Mouse (Mus musculus) forebrain, postnatal 0 days (tissue): ENCODE data around the gene Slc29a2. TPM values are rescaled to one million over a fixed set of nuclear protein-coding genes. Genes with fewer than 3 reads are reported as not detected.

ENCODE experiments used
- ATAC-seq: fragments of 200-750 bp; cut with Nextera tagmentation; 2 replicates; pipeline ENCODE4 v1.8.0; 2017; ENCODE audit warnings: mild to moderate bottlenecking, moderate library complexity
- DNase-seq: peaks from one replicate; pipeline ENCODE4 v3.0.0-alpha.2; 2015
- H3K27ac ChIP-seq: fragments of 300-500 bp; sonication (generic); 2 replicates; pipeline ENCODE4 v1.5.1; 2014; ENCODE audit warnings: low read depth, mild to moderate bottlenecking, antibody characterized with exemption, low read length, moderate library complexity, mixed read lengths
- H3K27me3 ChIP-seq: fragments of 300-500 bp; sonication (generic); 2 replicates; pipeline ENCODE4 v1.6.1; 2014; ENCODE audit warnings: mild to moderate bottlenecking, low read length, mixed read lengths; ENCODE audit not compliant: insufficient read depth
- H3K36me3 ChIP-seq: fragments of 300-500 bp; sonication (generic); 2 replicates; pipeline ENCODE4 v1.6.1; 2014; ENCODE audit warnings: mild to moderate bottlenecking, moderate library complexity; ENCODE audit not compliant: insufficient read depth
- H3K4me1 ChIP-seq: fragments of 300-500 bp; sonication (generic); 2 replicates; pipeline ENCODE4 v1.6.1; 2014; ENCODE audit warnings: antibody characterized with exemption; ENCODE audit not compliant: insufficient read depth
- H3K4me2 ChIP-seq: fragments of 300-500 bp; sonication (generic); 2 replicates; pipeline ENCODE4 v1.6.1; 2014; ENCODE audit warnings: low read depth, mild to moderate bottlenecking, moderate library complexity
- H3K4me3 ChIP-seq: fragments of 300-500 bp; sonication (generic); 2 replicates; pipeline ENCODE4 v1.5.1; 2014; ENCODE audit warnings: low read depth, low read length, mixed read lengths
- H3K9ac ChIP-seq: fragments of 300-500 bp; sonication (generic); 2 replicates; pipeline ENCODE4 v1.6.1; 2014; ENCODE audit warnings: mild to moderate bottlenecking
- H3K9me3 ChIP-seq: fragments of 300-500 bp; sonication (generic); 2 replicates; pipeline ENCODE4 v1.6.1; 2016; ENCODE audit warnings: low read length
- CTCF ChIP-seq: sonication (generic); IDR thresholded peaks from 2 replicates; pipeline ENCODE4 v1.5.1; 2016; ENCODE audit warnings: antibody characterized with exemption, control low read depth, low read depth
- WGBS: fragments of 180-500 bp; shearing (Covaris S2); extraction: QIAGEN DNeasy Blood & Tissue Kit; methylation state at CpG from one replicate; pipeline ENCODE4 v1.1.7; 2014; 5-methylcytosine and 5-hydroxymethylcytosine counted together
- polyA plus RNA-seq: library from polyadenylated mRNA; unstranded; fragments of >200 nt; fragmentation: Nextera tagmentation; extraction: Ambion mirVana; gene quantifications from 2 replicates; pipeline ENCODE4 v1.2.1, GENCODE M21; 2015
- total RNA-seq: library from RNA; depleted of rRNA; stranded (reverse); fragments of >200 nt; gene quantifications from 2 replicates; pipeline ENCODE4 v1.2.3, GENCODE M21; 2014

Gene Slc29a2
- total and polyA plus RNA-seq, 2 experiments from 2014 or later: 14.2 to 17.1 TPM

DNA sequence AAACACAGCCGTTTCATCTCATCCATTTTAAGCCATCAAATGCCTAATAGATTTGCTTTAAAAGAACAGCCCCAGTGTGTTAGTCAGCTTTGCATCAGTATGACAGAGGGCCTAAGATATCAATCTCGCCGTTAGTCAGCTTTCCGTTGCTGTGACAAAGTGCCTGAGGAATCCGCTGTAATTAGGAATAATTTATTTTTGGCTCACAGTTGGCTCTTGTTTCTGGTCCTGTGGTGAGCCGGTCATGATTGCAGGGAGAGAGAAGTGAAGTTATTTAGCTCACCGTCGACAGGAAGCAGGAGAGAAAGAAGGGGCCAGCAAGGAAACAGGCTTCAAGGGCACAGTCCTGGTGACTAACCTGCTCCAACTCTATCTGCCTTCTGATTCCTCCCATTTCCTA lies 10.5 kb upstream of the Slc29a2 start:
- ATAC-seq (no peak), DNase-seq (no peak)
- no peak for TF ChIP-seq CTCF
- no peaks in the 10 kb centered on the region for H3K9me3 ChIP-seq
- H3K36me3 ChIP-seq: no peaks in the 10 kb centered on the region
- H3K9ac ChIP-seq: no peak overlapping the region
- no peak overlapping the region for H3K4me2 ChIP-seq
- no peaks in the 10 kb centered on the region for H3K4me1 ChIP-seq
- no peaks in the 10 kb centered on the region for H3K27me3 ChIP-seq
- 56% methylated on average over 8 of the region's 8 CpGs for WGBS
- no peak overlapping the region for H3K27ac ChIP-seq
- no peak overlapping the region for H3K4me3 ChIP-seq

DNA sequence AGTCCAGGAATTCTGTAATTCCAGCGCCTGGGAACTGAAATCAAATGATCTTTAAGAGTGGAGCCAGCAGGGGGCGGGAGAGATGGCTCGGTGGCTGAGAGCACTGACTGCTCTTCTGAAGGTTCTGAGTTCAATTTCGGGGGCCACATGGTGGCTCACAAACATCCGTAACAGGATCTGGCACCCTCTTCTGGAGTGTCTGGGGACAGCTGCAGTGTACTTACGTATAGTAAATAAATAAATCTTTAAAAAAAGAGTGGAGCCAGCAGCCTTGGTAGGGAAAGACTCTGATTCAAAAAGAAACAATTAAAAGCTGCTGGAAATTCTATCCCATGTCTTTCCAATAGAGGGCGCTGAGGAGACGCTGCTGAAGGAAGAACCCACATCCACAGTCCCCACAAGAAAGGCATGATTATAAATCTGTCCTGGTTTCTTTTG lies 8.7 kb upstream of the Slc29a2 start:
- TF ChIP-seq CTCF: peak; percentile 60
- Histone ChIP-seq H3K27me3 (no peaks in the 10 kb centered on the region), H3K9me3 (no peaks in the 10 kb centered on the region), H3K9ac (no peak overlapping the region), H3K4me3 (no peak overlapping the region), H3K4me2 (no peak overlapping the region), H3K4me1 (no peaks in the 10 kb centered on the region), H3K27ac (no peak overlapping the region), H3K36me3 (no peaks in the 10 kb centered on the region)
- peak; percentile 59 for DNase-seq
- WGBS: 9% methylated on average over 8 of the region's 8 CpGs
- peak; percentile 20; the same call in 1 of the 2 replicates for ATAC-seq

DNA sequence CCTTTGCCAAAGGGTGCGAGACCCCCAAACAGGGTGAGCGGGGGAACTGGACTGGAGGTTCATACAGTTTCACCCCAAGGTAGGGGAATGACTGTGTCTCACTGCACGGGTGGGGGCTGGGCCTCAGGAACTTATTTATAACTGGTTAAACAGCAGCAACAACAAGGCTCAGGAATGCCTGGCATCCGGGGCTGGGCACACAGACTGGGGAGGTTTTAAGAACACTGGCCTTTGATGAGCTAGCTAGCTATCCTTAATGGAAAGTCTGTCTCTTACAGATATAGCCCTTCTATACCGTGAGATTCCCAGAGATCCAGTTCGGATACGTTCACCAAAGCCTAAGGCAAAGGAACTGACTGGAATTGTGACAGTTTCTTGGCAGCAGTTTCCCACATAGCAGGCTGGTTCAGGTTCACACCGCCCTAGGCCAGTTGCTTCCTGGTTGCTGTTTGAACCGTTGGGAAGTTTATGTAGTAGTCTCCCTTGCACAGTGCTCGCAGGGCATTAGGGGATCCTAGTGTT lies 7.4 kb upstream of the Slc29a2 start:
- no peak for TF ChIP-seq CTCF
- Histone ChIP-seq H3K4me3 (no peak overlapping the region), H3K27ac (no peak overlapping the region), H3K9ac (no peak overlapping the region), H3K36me3 (no peaks in the 10 kb centered on the region), H3K4me2 (no peak overlapping the region), H3K4me1 (no peaks in the 10 kb centered on the region), H3K9me3 (no peaks in the 10 kb centered on the region), H3K27me3 (no peaks in the 10 kb centered on the region)
- no peak for DNase-seq
- peak; percentile 43 for ATAC-seq
- WGBS: 39% methylated on average over 10 of the region's 10 CpGs

DNA sequence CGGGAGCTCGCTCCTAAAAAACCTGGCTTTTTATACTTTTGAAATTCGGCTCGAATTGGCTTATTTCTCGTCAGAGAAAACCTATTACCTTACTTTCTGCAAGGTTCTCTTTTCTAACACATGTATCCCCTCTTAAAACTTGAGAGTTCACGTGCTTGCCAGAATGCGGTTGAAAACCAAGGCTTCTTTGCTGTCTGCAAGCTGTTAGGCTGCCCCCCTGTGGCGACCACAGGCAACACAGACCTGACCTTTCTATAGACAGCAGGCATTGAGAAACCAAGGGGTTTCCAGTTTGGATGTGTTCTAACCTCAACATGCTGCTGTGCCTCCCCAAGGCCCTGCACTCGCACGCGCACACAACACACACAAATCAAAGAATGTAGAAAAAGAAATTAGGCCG lies 6.9 kb upstream of the Slc29a2 start:
- ATAC-seq (peak; percentile 55; the same call in 1 of the 2 replicates), DNase-seq (peak; percentile 69)
- TF ChIP-seq CTCF: peak; percentile 72
- Histone ChIP-seq H3K27ac (no peak overlapping the region), H3K9me3 (no peaks in the 10 kb centered on the region), H3K27me3 (no peaks in the 10 kb centered on the region), H3K4me1 (no peaks in the 10 kb centered on the region), H3K4me2 (no peak overlapping the region), H3K36me3 (no peaks in the 10 kb centered on the region), H3K9ac (no peak overlapping the region), H3K4me3 (no peak overlapping the region)
- WGBS: 23% methylated on average over 12 of the region's 12 CpGs

DNA sequence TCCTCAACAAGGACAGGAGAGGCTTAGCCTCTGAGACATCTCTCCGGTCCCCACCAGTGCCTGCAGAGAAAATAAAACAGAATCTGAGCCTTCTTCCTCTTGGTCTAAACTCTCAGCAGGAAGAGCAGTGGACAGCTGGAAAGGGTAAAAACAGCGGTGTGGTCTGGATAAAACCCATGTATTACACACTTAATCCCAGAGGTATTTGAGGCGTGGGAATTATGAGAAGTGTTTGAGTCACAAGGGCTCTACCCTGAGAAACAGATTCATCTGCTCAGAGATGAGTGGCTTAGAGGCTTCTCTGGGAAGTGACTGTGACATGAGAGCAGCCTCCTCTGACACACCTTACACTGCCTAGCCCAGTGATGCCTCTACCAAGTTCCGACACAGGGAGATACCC lies 6.0 kb upstream of the Slc29a2 start:
- no peaks in the 10 kb centered on the region for H3K9me3 ChIP-seq
- no peak overlapping the region for H3K9ac ChIP-seq
- H3K27me3 ChIP-seq: no peaks in the 10 kb centered on the region
- H3K27ac ChIP-seq: no peak overlapping the region
- no peak for ATAC-seq
- H3K4me1 ChIP-seq: no peaks in the 10 kb centered on the region
- no peak for DNase-seq
- H3K4me3 ChIP-seq: no peak overlapping the region
- no peak overlapping the region for H3K4me2 ChIP-seq
- no peaks in the 10 kb centered on the region for H3K36me3 ChIP-seq
- WGBS: 82% methylated on average over 4 of the region's 4 CpGs
- no peak for TF ChIP-seq CTCF

DNA sequence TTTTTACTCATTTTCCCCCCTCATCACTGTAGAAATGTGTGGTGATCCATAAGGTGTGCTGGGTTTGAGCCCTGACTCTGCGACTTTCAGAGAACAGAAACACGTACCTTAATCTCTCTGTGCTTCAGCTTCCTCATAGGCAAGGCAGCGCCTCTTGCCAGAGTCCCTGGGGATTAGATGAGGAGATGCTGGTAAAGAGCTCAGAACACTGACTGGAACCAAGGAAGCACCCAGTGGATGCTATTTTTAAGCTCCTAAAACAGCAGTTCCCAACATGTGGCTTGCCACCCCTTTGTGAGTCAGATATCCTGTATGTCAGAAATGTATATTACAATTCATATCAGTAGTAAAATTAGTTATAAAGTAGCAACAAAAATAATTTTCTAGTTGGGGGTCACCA lies 5.5 kb upstream of the Slc29a2 start:
- Histone ChIP-seq H3K27ac (no peak overlapping the region), H3K4me1 (no peaks in the 10 kb centered on the region), H3K9me3 (no peaks in the 10 kb centered on the region), H3K4me2 (no peak overlapping the region), H3K27me3 (no peaks in the 10 kb centered on the region), H3K9ac (no peak overlapping the region), H3K36me3 (no peaks in the 10 kb centered on the region), H3K4me3 (no peak overlapping the region)
- WGBS: 87% methylated on average over 3 of the region's 3 CpGs
- TF ChIP-seq CTCF: no peak
- DNase-seq (no peak), ATAC-seq (no peak)

DNA sequence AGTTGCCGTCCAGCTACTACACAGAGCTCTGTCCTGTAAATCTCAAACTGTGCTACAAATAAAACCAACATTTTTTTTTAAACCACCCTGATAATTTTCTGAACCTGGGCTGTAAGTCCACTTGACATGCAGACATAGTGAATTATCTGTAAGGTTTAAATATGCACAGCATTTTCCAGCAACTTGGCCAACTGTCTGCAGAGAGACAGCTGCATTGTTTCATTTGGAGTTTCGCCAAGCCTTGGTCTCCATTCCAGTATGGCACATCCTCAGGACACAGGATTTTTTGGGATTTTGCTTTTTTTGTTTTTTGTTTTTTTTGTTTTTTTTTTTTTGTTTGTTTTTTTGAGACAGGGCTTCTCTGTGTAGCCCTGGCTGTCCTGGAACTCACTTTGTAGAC lies 2.2 kb upstream of the Slc29a2 start:
- Histone ChIP-seq H3K4me1 (no peaks in the 10 kb centered on the region), H3K27ac (no peak overlapping the region), H3K9me3 (no peaks in the 10 kb centered on the region), H3K9ac (no peak overlapping the region), H3K27me3 (no peaks in the 10 kb centered on the region), H3K4me2 (no peak overlapping the region), H3K36me3 (no peaks in the 10 kb centered on the region), H3K4me3 (no peak overlapping the region)
- no peak for TF ChIP-seq CTCF
- ATAC-seq: no peak
- WGBS: 67% methylated on average over 2 of the region's 2 CpGs
- no peak for DNase-seq

DNA sequence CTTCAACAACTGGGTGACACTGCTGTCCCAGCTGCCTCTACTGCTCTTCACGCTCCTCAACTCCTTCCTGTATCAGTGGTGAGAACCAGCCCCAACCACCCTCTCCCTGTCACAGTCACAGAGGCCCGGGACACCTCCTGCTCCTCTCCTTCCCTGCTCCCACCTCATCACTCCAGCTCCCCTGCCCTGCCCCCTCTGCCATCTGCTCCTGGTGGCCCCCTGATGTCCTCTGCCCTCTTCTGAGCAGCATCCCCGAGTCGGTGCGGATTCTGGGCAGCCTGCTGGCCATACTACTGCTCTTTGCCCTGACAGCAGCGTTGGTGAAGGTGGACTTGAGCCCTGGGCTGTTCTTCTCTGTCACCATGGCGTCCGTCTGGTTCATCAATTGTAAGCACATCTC lies 2.5 kb downstream of the Slc29a2 start:
- Histone ChIP-seq H3K27me3 (no peaks in the 10 kb centered on the region), H3K9me3 (no peaks in the 10 kb centered on the region), H3K4me2 (no peak overlapping the region), H3K4me1 (no peaks in the 10 kb centered on the region), H3K4me3 (no peak overlapping the region), H3K9ac (no peak overlapping the region), H3K27ac (no peak overlapping the region), H3K36me3 (peaks cover 31% of the 10 kb centered on the region)
- 92% methylated on average over 8 of the region's 8 CpGs for WGBS
- ATAC-seq: no peak
- TF ChIP-seq CTCF: no peak
- no peak for DNase-seq
